Mouse (Mus musculus) ES-E14 (cell line): ENCODE measurements at regions not wholly inside any gene's neighbourhood (a gene's known extent, or its start where the extent isn't known, plus 50 kb on each side); places are given as distances from the start of the nearest gene placed in this dataset.

ENCODE experiments used
- HCFC1 ChIP-seq: IDR thresholded peaks from 2 replicates; pipeline ENCODE4 v1.6.1; 2012; ENCODE audit warnings: low read length, inconsistent platforms, borderline replicate concordance; ENCODE audit not compliant: insufficient read depth
- MAFK ChIP-seq: IDR thresholded peaks from 2 replicates; pipeline ENCODE4 v1.6.1; 2014; ENCODE audit warnings: mild to moderate bottlenecking, low read depth, low read length, inconsistent platforms; ENCODE audit not compliant: insufficient read depth
- ZC3H11A ChIP-seq: IDR thresholded peaks from 2 replicates; pipeline ENCODE4 v1.6.1; 2012; ENCODE audit warnings: low read depth, mild to moderate bottlenecking, inconsistent platforms, low read length, borderline replicate concordance
- ZNF384 ChIP-seq: IDR thresholded peaks from 2 replicates; pipeline ENCODE4 v1.6.1; 2012; ENCODE audit warnings: low read depth, low read length, inconsistent platforms

GRCm38 (mm10) chr3:139788854-139789253 lies 583.4 kb downstream of the Stpg2 start:
- TF ChIP-seq ZC3H11A (no peak), ZNF384 (no peak), HCFC1 (no peak), MAFK (no peak)
